Mouse (Mus musculus): Measurements from ENCODE around the gene Ano7.

Gene Ano7

GRCm38 (mm10) chr1:93373665-93374064 is at the start of gene Ano7:
Gene Ano7, plus strand, starts transcription at chr1:93373930.
- DNase-seq (ENCODE audit: low read depth in 1 of 2, low spot score in 2 of 2) = no peak

GRCm38 (mm10) chr1:93323973-93324372 is 49.8 kb upstream of the Ano7 start:
- DNase-seq (ENCODE audit: low read depth in 1 of 2, low spot score in 2 of 2) = no peak

GRCm38 (mm10) chr1:93326446-93326845 is 47.3 kb upstream of the Ano7 start:
- no peak for DNase-seq (ENCODE audit: low read depth in 1 of 2, low spot score in 2 of 2)

- DNase-seq (ENCODE audit: low read depth in 1 of 2, low spot score in 2 of 2) = no peak
Observed at GRCm38 (mm10) chr1:93334621-93335020, 39.1 kb upstream of the Ano7 start.

- DNase-seq (ENCODE audit: low read depth in 1 of 2, low spot score in 2 of 2) = peak; percentile 88 to 90
Observed at GRCm38 (mm10) chr1:93342648-93343503, 30.9 kb upstream of the Ano7 start, which contains the start of the genes Ppp1r7 and Pask. Gene Ppp1r7, plus strand, starts transcription at chr1:93342854. Gene Pask, minus strand, starts transcription at chr1:93343482.

GRCm38 (mm10) chr1:93343504-93344047 is 30.2 kb upstream of the Ano7 start:
- peak; percentile 74 to 82 for DNase-seq (ENCODE audit: low read depth in 1 of 2, low spot score in 2 of 2)

GRCm38 (mm10) chr1:93347176-93347575 is 26.6 kb upstream of the Ano7 start:
- no peak for DNase-seq (ENCODE audit: low read depth in 1 of 2, low spot score in 2 of 2)

- no peak for DNase-seq (ENCODE audit: low read depth in 1 of 2, low spot score in 2 of 2)
Observed at GRCm38 (mm10) chr1:93349701-93350100, 24.0 kb upstream of the Ano7 start.

- DNase-seq (ENCODE audit: low read depth in 1 of 2, low spot score in 2 of 2) = no peak
Observed at GRCm38 (mm10) chr1:93352724-93353123, 21.0 kb upstream of the Ano7 start.

- no peak for DNase-seq (ENCODE audit: low read depth in 1 of 2, low spot score in 2 of 2)
Observed at GRCm38 (mm10) chr1:93362661-93363060, 11.1 kb upstream of the Ano7 start.

GRCm38 (mm10) chr1:93365641-93366040 is 8.1 kb upstream of the Ano7 start:
- DNase-seq (ENCODE audit: low read depth in 1 of 2, low spot score in 2 of 2) = no peak

- DNase-seq (ENCODE audit: low read depth in 1 of 2, low spot score in 2 of 2) = no peak
Observed at GRCm38 (mm10) chr1:93377307-93377706, 3.6 kb downstream of the Ano7 start.

GRCm38 (mm10) chr1:93379117-93379516 is 5.4 kb downstream of the Ano7 start:
- no peak for DNase-seq (ENCODE audit: low read depth in 1 of 2, low spot score in 2 of 2)

GRCm38 (mm10) chr1:93387198-93387597 is 13.5 kb downstream of the Ano7 start:
- DNase-seq (ENCODE audit: low read depth in 1 of 2, low spot score in 2 of 2) = no peak

GRCm38 (mm10) chr1:93388906-93389305 is 15.2 kb downstream of the Ano7 start:
- DNase-seq (ENCODE audit: low read depth in 1 of 2, low spot score in 2 of 2) = no peak

GRCm38 (mm10) chr1:93401191-93402052 is 27.7 kb downstream of the Ano7 start:
- no peak for DNase-seq (ENCODE audit: low read depth in 1 of 2, low spot score in 2 of 2)

GRCm38 (mm10) chr1:93403403-93403802 is 29.7 kb downstream of the Ano7 start:
- no peak for DNase-seq (ENCODE audit: low read depth in 1 of 2, low spot score in 2 of 2)

- no peak for DNase-seq (ENCODE audit: low read depth in 1 of 2, low spot score in 2 of 2)
Observed at GRCm38 (mm10) chr1:93432087-93432486, 58.4 kb downstream of the Ano7 start.

GRCm38 (mm10) chr1:93439321-93439720 is 65.6 kb downstream of the Ano7 start:
- DNase-seq (ENCODE audit: low read depth in 1 of 2, low spot score in 2 of 2) = no peak

GRCm38 (mm10) chr1:93444405-93445110 is 70.8 kb downstream of the Ano7 start:
- DNase-seq (ENCODE audit: low read depth in 1 of 2, low spot score in 2 of 2) = peak; percentile 18 to 41
